Mouse (Mus musculus) olfactory bulb, adult 2 months (tissue): Measurements from ENCODE around the gene Abcb1a. TPM values are rescaled to one million over a fixed set of nuclear protein-coding genes. Genes with fewer than 3 reads are reported as not detected.

ENCODE experiments used
- H3K27ac ChIP-seq: fragments of 200-500 bp; 2 replicates; pipeline ENCODE4 v1.5.1; 2012; ENCODE audit warnings: low read depth, low read length; ENCODE audit not compliant: insufficient read depth
- H3K4me1 ChIP-seq: fragments of 200-500 bp; 2 replicates; pipeline ENCODE4 v1.6.1; 2012; ENCODE audit warnings: low read length; ENCODE audit not compliant: control insufficient read depth, insufficient read depth
- H3K4me3 ChIP-seq: fragments of 200-500 bp; 2 replicates; pipeline ENCODE4 v1.5.1; 2012; ENCODE audit warnings: mild to moderate bottlenecking, low read depth, low read length, moderate library complexity; ENCODE audit not compliant: insufficient read depth
- CTCF ChIP-seq: fragments of 200-500 bp; IDR thresholded peaks from 2 replicates; pipeline ENCODE4 v1.5.1; 2012; ENCODE audit warnings: low read depth, mild to moderate bottlenecking, low read length, moderate library complexity; ENCODE audit not compliant: insufficient read depth
- POLR2A ChIP-seq: fragments of 200-500 bp; IDR thresholded peaks from 2 replicates; pipeline ENCODE4 v1.6.1; 2012; ENCODE audit warnings: mild to moderate bottlenecking, low read depth, low read length, moderate library complexity; ENCODE audit not compliant: insufficient read depth
- WGBS: fragments of 180-500 bp; shearing (Covaris S2); methylation state at CpG from one replicate; pipeline ENCODE4 v1.1.7; 2018; 5-methylcytosine and 5-hydroxymethylcytosine counted together
- polyA plus RNA-seq: library from polyadenylated mRNA; stranded (reverse); fragments of >200 nt; gene quantifications from 2 replicates; pipeline ENCODE4 v1.2.4, GENCODE M21; 2012; ENCODE audit warnings: low replicate concordance; ENCODE audit not compliant: missing spikeins, insufficient read depth, insufficient read length

Gene Abcb1a
- not detected in 2 replicates for polyA plus RNA-seq

- H3K4me3 ChIP-seq = peak within 1 kb of the TSS; percentile 26
These were observed at the start of gene Abcb1a for GRCm38 (mm10) chr5:8659911-8660737. Gene Abcb1a (plus strand): TSS chr5:8660077.

GRCm38 (mm10) chr5:8622071-8622595 lies 37.7 kb upstream of the Abcb1a start:
- Histone ChIP-seq H3K27ac (no peak overlapping the region), H3K4me3 (peak overlapping the region; percentile 95), H3K4me1 (0 out of 2 replicates have a peak, but pooled peaks cover 4% of the 10 kb centered on the region)
- no peak for TF ChIP-seq POLR2A
- no peak for TF ChIP-seq CTCF
- 1% methylated on average over 49 of the region's 49 CpGs for WGBS

More at GRCm38 (mm10) chr5:8659911-8660737, at the start of gene Abcb1a:
- Histone ChIP-seq H3K4me1 (peaks cover 8% of the 10 kb centered on the region), H3K27ac (no peak within 1 kb of the TSS)
- WGBS = 13% methylated on average over 37 of the region's 37 CpGs
- TF ChIP-seq POLR2A (no peak), CTCF (no peak)

GRCm38 (mm10) chr5:8622596-8623231 lies 37.2 kb upstream of the Abcb1a start, which contains the start of gene Rundc3b:
Gene Rundc3b (minus strand): TSS chr5:8622952.
- H3K4me3 ChIP-seq = peak within 1 kb of the TSS; percentile 95
- peak within 1 kb of the TSS; percentile 50; the same call in 1 of the 2 replicates for H3K27ac ChIP-seq
- 0 out of 2 replicates have a peak, but pooled peaks cover 4% of the 10 kb centered on the region for H3K4me1 ChIP-seq
- no peak for TF ChIP-seq CTCF
- under 1% methylated on average over 74 of the region's 74 CpGs for WGBS

- Histone ChIP-seq H3K4me1 (no peaks in the 10 kb centered on the region), H3K4me3 (no peak overlapping the region), H3K27ac (no peak overlapping the region)
- TF ChIP-seq POLR2A (no peak), CTCF (no peak)
- WGBS = 91% methylated on average over 3 of the region's 3 CpGs
These were observed 27.0 kb upstream of the Abcb1a start for GRCm38 (mm10) chr5:8632901-8633300.

- TF ChIP-seq POLR2A (no peak), CTCF (no peak)
- no peak overlapping the region for H3K4me3 ChIP-seq
- H3K4me1 ChIP-seq = no peaks in the 10 kb centered on the region
- H3K27ac ChIP-seq = no peak overlapping the region
These were observed 25.3 kb upstream of the Abcb1a start for GRCm38 (mm10) chr5:8634489-8634975.

GRCm38 (mm10) chr5:8648300-8648699 lies 11.6 kb upstream of the Abcb1a start:
- Histone ChIP-seq H3K27ac (no peak overlapping the region), H3K4me1 (no peaks in the 10 kb centered on the region), H3K4me3 (no peak overlapping the region)
- TF ChIP-seq POLR2A (no peak), CTCF (no peak)
- WGBS = 63% methylated on average over 4 of the region's 4 CpGs

GRCm38 (mm10) chr5:8648774-8649173 lies 11.1 kb upstream of the Abcb1a start:
- TF ChIP-seq POLR2A (no peak), CTCF (no peak)
- no peak overlapping the region for H3K4me3 ChIP-seq
- no peak overlapping the region for H3K27ac ChIP-seq
- no peaks in the 10 kb centered on the region for H3K4me1 ChIP-seq

GRCm38 (mm10) chr5:8652085-8652484 lies 7.8 kb upstream of the Abcb1a start:
- H3K4me3 ChIP-seq = no peak overlapping the region
- no peak overlapping the region for H3K27ac ChIP-seq
- 92% methylated on average over 2 of the region's 2 CpGs for WGBS
- no peaks in the 10 kb centered on the region for H3K4me1 ChIP-seq
- no peak for TF ChIP-seq POLR2A
- TF ChIP-seq CTCF = no peak

- peaks cover 8% of the 10 kb centered on the region for H3K4me1 ChIP-seq
- TF ChIP-seq CTCF (no peak), POLR2A (no peak)
- no peak overlapping the region for H3K4me3 ChIP-seq
- no peak overlapping the region for H3K27ac ChIP-seq
- 75% methylated on average over 10 of the region's 10 CpGs for WGBS
These were observed 868 bp downstream of the Abcb1a start for GRCm38 (mm10) chr5:8660738-8661151.
